Mouse (Mus musculus) midbrain, embryonic 14.5 days (tissue): ENCODE measurements around the gene Olfr1448. TPM values are rescaled to one million over a fixed set of nuclear protein-coding genes. Genes with fewer than 3 reads are reported as not detected.

Experiments
- polyA plus RNA-seq: library from polyadenylated mRNA; unstranded; fragments of >200 nt; fragmentation: Nextera tagmentation; extraction: Ambion mirVana; gene quantifications from 2 replicates; pipeline ENCODE4 v1.2.1, GENCODE M21; 2014

Olfr1448 gene
- polyA plus RNA-seq, 1 experiment from 2014 or later, result not detected

Other genes starting within 250 kb of the Olfr1448 start
- not detected in 2 replicates for gene Olfr1443, start 246.3 kb downstream of the Olfr1448 start, polyA plus RNA-seq
- not detected in 2 replicates for gene Keg1, start 228.6 kb downstream of the Olfr1448 start, polyA plus RNA-seq
- 1.9 TPM in 1 of 2 replicates, not detected in the other for gene Cntf, start 158.8 kb downstream of the Olfr1448 start, polyA plus RNA-seq
- 10.6 and 15.3 TPM in 2 replicates for gene Zfp91, start 128.3 kb downstream of the Olfr1448 start, polyA plus RNA-seq
- gene Lpxn, start 128.2 kb downstream of the Olfr1448 start, polyA plus RNA-seq, result 0.46 and 1.3 TPM in 2 replicates
- not detected in 2 replicates for gene Gm5244, start 77.7 kb downstream of the Olfr1448 start, polyA plus RNA-seq
- not detected in 2 replicates for gene Olfr1444, start 67.1 kb downstream of the Olfr1448 start, polyA plus RNA-seq
- not detected in 2 replicates for gene Olfr1445, start 40.6 kb downstream of the Olfr1448 start, polyA plus RNA-seq
- not detected in 2 replicates for gene Olfr1446, start 30.9 kb downstream of the Olfr1448 start, polyA plus RNA-seq
- gene Olfr1447, start 20.7 kb downstream of the Olfr1448 start, polyA plus RNA-seq, result not detected in 2 replicates
- gene Olfr1449, start 6.4 kb upstream of the Olfr1448 start, polyA plus RNA-seq, result not detected in 2 replicates
- not detected in 2 replicates for gene Olfr1450, start 25.8 kb upstream of the Olfr1448 start, polyA plus RNA-seq
- not detected in 2 replicates for gene Olfr1451, start 70.6 kb upstream of the Olfr1448 start, polyA plus RNA-seq
- gene Olfr1453, start 103.9 kb upstream of the Olfr1448 start, polyA plus RNA-seq, result not detected in 2 replicates
- gene Olfr1454, start 136.2 kb upstream of the Olfr1448 start, polyA plus RNA-seq, result not detected in 2 replicates
- gene Olfr1457, start 173.5 kb upstream of the Olfr1448 start, polyA plus RNA-seq, result not detected in 2 replicates
- gene Olfr1458, start 182.4 kb upstream of the Olfr1448 start, polyA plus RNA-seq, result not detected in 2 replicates
- not detected in 2 replicates for gene Olfr1459, start 225.1 kb upstream of the Olfr1448 start, polyA plus RNA-seq
- gene Olfr1461, start 238.6 kb upstream of the Olfr1448 start, polyA plus RNA-seq, result not detected in 2 replicates